ENCODE assay signal across 8 mouse cellular contexts in genomic region chr4:106987725-106988364, GRCm38 (mm10).
DNase-seq lines count a peak whose midpoint lies in the region; ATAC-seq lines count a peak whose summit lies in the region.

No protein-coding gene starts in this region.

- intact Hi-C loops in gastrocnemius, postnatal 36 days (cut with DNase I), result loop anchor here (1.0 to 5.0 kb wide), 2 partner anchors 150 to 174 kb away; no protein-coding TSS in a partner anchor

- peaks cover 15% of the 10 kb centered on the region; the same call in 1 of the 2 replicates for H3K36me3 ChIP-seq in hindbrain, embryonic 10.5 days
- no peaks in the 10 kb centered on the region for H3K36me3 ChIP-seq in hindbrain, embryonic 14.5 days (replicated peaks; ENCODE audit: control insufficient read depth, insufficient read depth)
- H3K36me3 ChIP-seq in intestine, embryonic 16.5 days (ENCODE audit: control insufficient read depth, insufficient read depth, low read length), result no peaks in the 10 kb centered on the region
- no peaks in the 10 kb centered on the region; the same call in 1 of the 2 replicates for H3K36me3 ChIP-seq in limb, embryonic 11.5 days (ENCODE audit: control insufficient read depth, insufficient read depth, low read length)
- no peaks in the 10 kb centered on the region for H3K36me3 ChIP-seq in midbrain, embryonic 13.5 days

- H3K27ac ChIP-seq in hindbrain, embryonic 10.5 days, result peak overlapping the region; percentile 82
- no peak overlapping the region for H3K27ac ChIP-seq in hindbrain, embryonic 14.5 days
- H3K27ac ChIP-seq in intestine, embryonic 16.5 days (ENCODE audit: low read length), result peak overlapping the region; percentile 55
- H3K27ac ChIP-seq in limb, embryonic 11.5 days (replicated peaks; ENCODE audit: low read depth, low read length), result peak overlapping the region; percentile 43; the same call in 1 of the 2 replicates
- peak overlapping the region; percentile 83 for H3K27ac ChIP-seq in midbrain, embryonic 13.5 days

- peak; percentile 75 for DNase-seq in hindbrain, embryonic 10.5 days (ENCODE audit: low spot score)
- DNase-seq in hindbrain, embryonic 14.5 days (ENCODE audit: low spot score), result no peak
- peak; percentile 91 for DNase-seq in embryo, embryonic 10 days (ENCODE audit: low spot score)
- DNase-seq in gastrocnemius, postnatal 36 days, result peak; percentile 75 to 76
- peak; percentile 78 for DNase-seq in limb, embryonic 11.5 days (ENCODE audit: low spot score)
- DNase-seq in spleen, adult 12 weeks (ENCODE audit: low spot score), result peak; percentile 57

- no peaks in the 10 kb centered on the region for H3K9me3 ChIP-seq in hindbrain, embryonic 10.5 days
- H3K9me3 ChIP-seq in hindbrain, embryonic 14.5 days (ENCODE audit: control insufficient read depth, low read length), result no peaks in the 10 kb centered on the region
- H3K9me3 ChIP-seq in intestine, embryonic 16.5 days (ENCODE audit: control insufficient read depth, low read length), result no peaks in the 10 kb centered on the region
- no peaks in the 10 kb centered on the region for H3K9me3 ChIP-seq in limb, embryonic 11.5 days (ENCODE audit: control insufficient read depth, low read length)
- H3K9me3 ChIP-seq in midbrain, embryonic 13.5 days, result no peaks in the 10 kb centered on the region

- 0 out of 2 replicates have a peak, but pooled peaks cover 5% of the 10 kb centered on the region for H3K27me3 ChIP-seq in hindbrain, embryonic 10.5 days (ENCODE audit: insufficient read depth, poor library complexity, severe bottlenecking)
- H3K27me3 ChIP-seq in hindbrain, embryonic 14.5 days (ENCODE audit: control insufficient read depth, insufficient read depth, low read length), result no peaks in the 10 kb centered on the region
- no peaks in the 10 kb centered on the region for H3K27me3 ChIP-seq in intestine, embryonic 16.5 days (replicated peaks; ENCODE audit: control insufficient read depth, insufficient read depth, low read length)
- H3K27me3 ChIP-seq in limb, embryonic 11.5 days (ENCODE audit: control insufficient read depth, insufficient read depth, low read length), result no peaks in the 10 kb centered on the region
- H3K27me3 ChIP-seq in midbrain, embryonic 13.5 days, result no peaks in the 10 kb centered on the region

- no peak for ATAC-seq in hindbrain, embryonic 14.5 days (ENCODE audit: low FRiP score)
- ATAC-seq in intestine, embryonic 16.5 days, result peak; percentile 60
- ATAC-seq in limb, embryonic 11.5 days (ENCODE audit: insufficient number of reproducible peaks, low FRiP score, low TSS enrichment, low read depth), result no peak
- no peak for ATAC-seq in midbrain, embryonic 13.5 days

- H3K4me2 ChIP-seq in hindbrain, embryonic 14.5 days (replicated peaks), result no peak overlapping the region; the same call in 1 of the 2 replicates
- H3K4me2 ChIP-seq in intestine, embryonic 16.5 days (ENCODE audit: low read depth, low read length), result no peak overlapping the region
- H3K4me2 ChIP-seq in limb, embryonic 11.5 days (ENCODE audit: low read depth, severe bottlenecking), result no peak overlapping the region; the same call in 1 of the 2 replicates
- H3K4me2 ChIP-seq in midbrain, embryonic 13.5 days (replicated peaks), result no peak overlapping the region

- peaks cover 100% of the 10 kb centered on the region for H3K4me1 ChIP-seq in hindbrain, embryonic 10.5 days (replicated peaks)
- peaks cover 72% of the 10 kb centered on the region for H3K4me1 ChIP-seq in hindbrain, embryonic 14.5 days (replicated peaks; ENCODE audit: control insufficient read depth, insufficient read depth, low read length)
- H3K4me1 ChIP-seq in intestine, embryonic 16.5 days (ENCODE audit: control insufficient read depth, insufficient read depth, low read length), result peaks cover 58% of the 10 kb centered on the region
- H3K4me1 ChIP-seq in limb, embryonic 11.5 days (ENCODE audit: control insufficient read depth, insufficient read depth, low read length), result peaks cover 53% of the 10 kb centered on the region
- peaks cover 99% of the 10 kb centered on the region for H3K4me1 ChIP-seq in midbrain, embryonic 13.5 days (replicated peaks)

- H3K9ac ChIP-seq in hindbrain, embryonic 14.5 days, result no peak overlapping the region
- peak overlapping the region; percentile 30; the same call in 1 of the 2 replicates for H3K9ac ChIP-seq in intestine, embryonic 16.5 days (ENCODE audit: low read depth, low read length)
- no peak overlapping the region for H3K9ac ChIP-seq in limb, embryonic 11.5 days (ENCODE audit: low read length)
- peak overlapping the region; percentile 42; the same call in 1 of the 2 replicates for H3K9ac ChIP-seq in midbrain, embryonic 13.5 days (replicated peaks)

- 18% methylated on average over 7 of the region's 7 CpGs for WGBS in hindbrain, embryonic 10.5 days
- WGBS in hindbrain, embryonic 14.5 days, result 21% methylated on average over 7 of the region's 7 CpGs
- WGBS in intestine, embryonic 16.5 days, result 26% methylated on average over 7 of the region's 7 CpGs
- WGBS in limb, embryonic 11.5 days, result 36% methylated on average over 7 of the region's 7 CpGs
- 14% methylated on average over 7 of the region's 7 CpGs for WGBS in midbrain, embryonic 13.5 days

- peak overlapping the region; percentile 7; the same call in 1 of the 2 replicates for H3K4me3 ChIP-seq in hindbrain, embryonic 10.5 days
- H3K4me3 ChIP-seq in hindbrain, embryonic 14.5 days (replicated peaks; ENCODE audit: low read length), result no peak overlapping the region
- H3K4me3 ChIP-seq in intestine, embryonic 16.5 days (ENCODE audit: low read length), result no peak overlapping the region
- no peak overlapping the region for H3K4me3 ChIP-seq in limb, embryonic 11.5 days (ENCODE audit: low read depth, low read length)
- no peak overlapping the region for H3K4me3 ChIP-seq in midbrain, embryonic 13.5 days (replicated peaks)

Comparison
In these comparisons a context has a peak if more than half of its experiments do, and no peak if none do; other contexts are left out.
1. H3K9ac ChIP-seq: peak in intestine, embryonic 16.5 days (single experiment) and midbrain, embryonic 13.5 days (single experiment); none in hindbrain, embryonic 14.5 days (single experiment) and limb, embryonic 11.5 days (single experiment).